Mouse (Mus musculus) monocyte, adult 2 months (primary cell): Measurements from ENCODE around the gene Lrrc17.
"Not testable (repeated sequence)": the region's sequence is repeated elsewhere in the genome, so short reads cannot be mapped to it uniquely, and the experiment has no call there.

Experiments used
- DNase-seq, 2 experiments: peaks; one replicate each; pipeline ENCODE4 v3.0.0; 2022; ENCODE audit warnings: low spot score in 2 of 2, low read depth in 1 of 2

The Lrrc17 gene

DNA sequence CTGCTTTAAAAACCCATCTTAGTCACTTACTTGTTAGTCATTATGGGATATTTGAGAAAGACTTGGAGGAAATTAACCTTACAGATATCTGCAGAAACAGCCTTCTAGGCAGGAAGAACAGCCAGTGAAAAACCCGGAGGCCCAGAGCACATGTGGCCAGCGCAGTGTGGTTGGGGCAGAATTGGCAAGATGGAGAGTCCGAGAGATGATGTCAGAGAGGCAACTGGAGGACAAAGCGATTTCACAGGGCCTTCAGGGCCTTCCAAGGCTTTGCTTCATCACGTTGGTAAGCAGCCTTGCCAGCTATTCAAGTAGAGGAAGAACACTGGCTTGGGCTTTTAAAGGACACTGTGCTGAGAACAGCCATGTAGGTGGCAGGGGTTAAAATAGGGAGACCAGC is 10.4 kb upstream of the Lrrc17 start:
- no peak for DNase-seq

DNA sequence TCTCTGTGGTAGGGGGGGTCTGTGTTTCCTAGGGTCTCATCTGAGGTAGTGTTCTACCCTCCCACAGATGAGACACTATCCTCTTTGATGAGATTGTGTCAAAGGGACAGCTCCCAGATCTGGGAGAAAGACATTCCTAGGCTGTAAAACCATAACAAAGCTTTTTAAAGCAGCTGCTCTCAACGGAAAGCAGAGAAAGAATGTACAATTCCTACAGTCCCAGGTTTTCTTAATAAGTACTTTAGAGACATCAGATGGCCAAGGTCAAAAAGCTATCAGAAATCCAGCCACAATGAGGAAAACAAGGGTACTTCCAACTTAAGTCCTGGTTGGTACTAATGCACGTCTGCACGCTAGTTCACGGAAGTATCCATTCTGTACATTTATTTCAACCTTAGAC is 1.1 kb upstream of the Lrrc17 start:
- DNase-seq, result no peak

DNA sequence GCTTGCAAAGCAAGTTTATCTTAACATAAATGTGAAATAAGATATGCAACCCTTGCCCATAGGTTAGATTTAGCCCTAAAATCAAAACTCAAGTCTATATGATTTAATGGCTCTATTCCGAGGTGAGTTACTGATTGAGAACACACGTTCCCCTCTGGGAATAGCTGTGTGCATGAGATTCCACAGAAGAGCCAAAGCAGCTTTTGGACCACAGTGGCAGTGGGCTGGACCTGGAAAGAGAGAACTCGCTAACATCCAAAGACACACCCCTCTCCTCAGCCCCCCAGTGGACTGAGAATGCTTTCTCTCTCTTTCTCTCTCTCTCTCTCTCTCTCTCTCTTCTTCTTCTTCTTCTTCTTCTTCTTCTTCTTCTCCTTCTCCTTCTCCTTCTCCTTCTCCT is 1.5 kb downstream of the Lrrc17 start:
- no peak for DNase-seq

DNA sequence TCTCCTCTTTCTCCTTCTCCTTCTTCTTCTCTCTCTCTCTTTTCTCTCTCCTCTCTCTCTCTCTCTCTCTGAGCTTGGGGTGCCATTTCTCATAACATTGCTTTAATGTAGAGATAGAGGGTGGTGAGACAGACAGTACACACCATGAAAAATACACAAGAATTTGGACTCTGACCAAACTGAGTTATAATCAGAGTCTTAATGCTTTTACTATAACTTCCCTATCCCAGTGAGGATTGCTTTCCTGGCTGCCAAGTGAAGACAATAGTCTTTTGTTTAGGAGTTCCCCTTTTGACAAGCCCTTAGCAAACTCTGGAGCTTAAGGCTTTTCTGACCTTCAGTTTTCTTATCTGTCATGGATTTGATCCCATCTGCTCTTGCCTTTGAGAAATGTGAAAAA is 1.9 kb downstream of the Lrrc17 start:
- no peak for DNase-seq

DNA sequence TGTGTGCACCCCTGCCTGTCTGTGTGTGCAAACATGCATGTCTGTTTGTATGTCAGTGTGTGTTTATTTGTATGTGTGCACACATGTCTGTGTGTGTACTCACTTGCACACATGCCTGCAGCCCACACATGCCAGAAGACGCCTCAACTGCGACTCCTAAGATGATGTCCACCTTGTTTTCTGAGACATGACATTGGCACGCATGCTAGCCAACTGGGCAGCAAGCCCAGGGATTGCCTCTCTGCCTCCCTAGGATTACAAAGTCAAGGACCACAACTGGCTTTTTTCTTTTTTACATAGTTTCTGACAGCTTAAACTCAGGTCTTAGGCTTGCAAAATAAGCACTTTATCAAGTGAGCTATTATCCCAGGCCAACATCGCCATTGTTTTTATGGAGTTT is 2.4 kb downstream of the Lrrc17 start:
- no peak for DNase-seq

DNA sequence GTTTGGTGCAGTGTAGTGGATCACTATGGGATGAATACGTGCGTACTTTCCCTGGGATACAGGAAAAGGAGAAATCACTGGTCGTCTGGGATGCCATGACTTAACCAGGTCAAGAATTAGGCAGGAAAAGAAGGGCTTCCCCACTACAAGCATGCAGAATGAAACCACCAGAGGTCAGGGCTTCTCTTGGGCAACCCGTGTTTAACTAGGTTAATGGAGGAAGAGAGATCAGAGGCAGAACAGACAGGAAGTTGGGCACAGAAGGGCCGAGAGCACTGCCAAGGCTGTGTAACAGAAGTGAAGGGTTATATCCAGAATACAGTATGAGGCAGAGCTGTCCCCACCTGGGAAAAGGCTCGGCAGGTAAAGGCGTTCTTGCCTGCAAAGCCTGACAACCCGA is 3.6 kb downstream of the Lrrc17 start:
- DNase-seq, result no peak

DNA sequence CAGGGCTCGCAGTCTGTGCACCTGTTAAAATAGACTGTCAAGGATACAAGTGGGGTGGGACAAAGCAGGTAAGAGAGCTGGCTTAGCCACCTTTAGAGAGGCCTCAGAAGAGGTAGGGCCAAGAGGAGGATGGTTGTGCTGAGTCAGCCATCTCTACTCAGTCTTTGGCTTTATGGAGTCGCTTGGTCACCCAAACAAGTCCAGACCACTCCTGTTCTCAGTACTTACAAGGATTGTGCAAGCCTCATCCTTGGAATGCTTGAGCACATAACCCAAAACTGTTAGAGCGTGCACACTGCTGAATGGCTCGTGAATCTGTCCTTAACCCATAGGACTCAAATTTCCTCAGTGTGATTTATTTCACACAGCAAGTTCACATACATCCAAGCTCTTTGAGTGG is 10.3 kb downstream of the Lrrc17 start:
- DNase-seq, result no peak

DNA sequence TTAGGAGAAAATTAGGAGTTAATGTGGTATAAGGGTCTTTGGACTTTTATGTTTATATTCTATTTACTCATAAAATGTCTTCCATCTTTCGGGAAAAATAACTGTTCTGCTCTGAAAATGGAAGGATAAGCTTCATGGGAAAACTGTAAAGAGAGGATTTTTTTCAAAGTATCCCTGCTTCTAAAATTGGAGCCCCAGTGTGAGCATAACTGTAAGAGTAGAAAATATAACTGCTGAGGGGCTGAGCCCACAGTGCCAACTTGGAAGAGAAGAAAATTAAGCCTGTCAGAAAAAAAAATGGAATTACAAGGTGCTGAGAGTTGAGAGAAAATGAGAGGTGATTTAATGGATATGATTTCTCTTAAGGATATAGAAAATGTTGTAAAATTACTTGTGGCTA is 11.4 kb downstream of the Lrrc17 start:
- no peak for DNase-seq

DNA sequence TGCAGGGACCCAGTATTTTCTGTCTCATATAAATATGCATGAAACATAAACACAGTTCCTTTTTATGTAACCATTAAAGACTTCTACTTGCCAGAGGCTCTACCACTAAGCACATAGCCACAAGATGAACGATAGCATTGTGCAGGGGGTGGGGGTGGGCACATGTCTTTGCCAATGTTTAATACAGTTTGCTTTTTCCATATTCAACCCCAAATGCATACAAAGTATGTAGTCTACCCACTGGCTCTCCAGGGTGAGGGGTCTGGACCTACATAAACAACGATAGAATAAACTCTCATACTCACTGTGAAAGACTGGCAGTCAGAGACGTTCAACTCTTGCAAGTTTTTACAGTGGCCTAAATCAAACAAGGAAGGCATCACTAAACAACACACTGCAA is 13.1 kb downstream of the Lrrc17 start:
- DNase-seq, result no peak

DNA sequence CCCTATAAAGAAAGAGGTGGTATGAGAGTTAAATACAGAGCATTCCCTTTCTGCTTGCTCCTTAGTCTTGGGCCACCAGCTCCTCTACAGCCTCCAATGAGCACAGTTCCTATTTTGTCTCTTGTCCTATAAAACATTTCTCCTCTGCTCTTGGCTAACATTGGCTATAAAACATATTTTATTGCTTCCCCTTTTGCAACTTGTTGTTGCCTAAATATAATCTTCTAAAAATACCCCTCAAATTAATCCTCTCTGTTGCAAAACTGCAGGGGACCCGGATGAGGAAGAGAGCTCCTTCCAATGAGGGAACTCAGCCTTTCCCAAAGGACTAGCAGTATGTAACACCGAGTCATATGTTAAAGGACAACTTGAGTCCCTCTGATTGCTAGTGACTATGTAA is 20.6 kb downstream of the Lrrc17 start:
- peak; percentile 51 to 67 for DNase-seq

DNA sequence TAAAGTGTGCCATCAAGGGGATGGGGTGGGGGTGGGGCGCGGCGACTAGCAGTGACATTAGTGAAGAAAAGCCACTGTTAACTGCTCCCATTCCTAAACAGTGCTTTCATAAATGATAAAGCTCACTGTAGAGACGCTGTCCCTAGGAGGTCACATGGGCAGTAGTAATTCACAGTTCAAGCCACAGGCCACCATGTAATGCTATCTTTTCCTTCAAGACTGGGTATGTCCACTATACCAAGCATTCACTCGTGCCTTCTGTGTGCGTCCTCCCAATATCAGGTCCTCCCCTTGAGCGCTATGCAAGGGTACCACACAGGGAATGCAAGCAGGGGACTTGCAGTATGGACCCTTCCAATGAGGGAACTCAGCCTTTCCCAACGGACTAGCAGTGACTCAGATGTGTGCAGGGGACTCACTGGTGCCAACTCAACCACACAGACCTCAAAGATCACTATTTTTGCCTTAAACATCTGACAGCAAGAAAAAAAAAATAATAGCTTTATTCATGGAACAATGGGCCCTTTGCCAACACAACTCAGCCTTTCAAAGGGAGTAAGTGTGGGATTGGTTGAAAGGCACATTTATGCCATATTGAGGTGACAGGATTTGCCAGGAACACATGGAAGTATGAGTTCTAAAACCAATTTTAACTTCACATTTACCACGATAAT is 22.2 kb downstream of the Lrrc17 start:
- DNase-seq, result no peak

DNA sequence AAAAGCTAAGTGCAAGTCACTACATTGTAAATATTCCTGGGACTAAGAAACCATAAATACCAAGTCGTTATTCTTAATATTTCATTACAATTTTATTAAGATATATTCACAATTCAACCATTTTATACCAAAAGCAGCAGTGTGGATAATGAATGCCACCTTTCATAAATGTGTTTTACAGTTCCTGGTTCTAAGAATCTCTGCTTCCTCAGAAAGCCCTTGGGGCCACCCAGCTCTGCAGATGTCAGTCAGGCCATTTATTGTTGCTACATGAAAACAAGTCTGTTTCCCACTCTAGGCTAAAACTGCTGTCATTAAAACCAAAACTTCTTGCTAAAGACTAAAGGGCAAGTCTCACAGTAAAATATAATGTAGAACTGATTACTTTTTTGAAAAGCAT is 24.4 kb downstream of the Lrrc17 start:
- no peak for DNase-seq

DNA sequence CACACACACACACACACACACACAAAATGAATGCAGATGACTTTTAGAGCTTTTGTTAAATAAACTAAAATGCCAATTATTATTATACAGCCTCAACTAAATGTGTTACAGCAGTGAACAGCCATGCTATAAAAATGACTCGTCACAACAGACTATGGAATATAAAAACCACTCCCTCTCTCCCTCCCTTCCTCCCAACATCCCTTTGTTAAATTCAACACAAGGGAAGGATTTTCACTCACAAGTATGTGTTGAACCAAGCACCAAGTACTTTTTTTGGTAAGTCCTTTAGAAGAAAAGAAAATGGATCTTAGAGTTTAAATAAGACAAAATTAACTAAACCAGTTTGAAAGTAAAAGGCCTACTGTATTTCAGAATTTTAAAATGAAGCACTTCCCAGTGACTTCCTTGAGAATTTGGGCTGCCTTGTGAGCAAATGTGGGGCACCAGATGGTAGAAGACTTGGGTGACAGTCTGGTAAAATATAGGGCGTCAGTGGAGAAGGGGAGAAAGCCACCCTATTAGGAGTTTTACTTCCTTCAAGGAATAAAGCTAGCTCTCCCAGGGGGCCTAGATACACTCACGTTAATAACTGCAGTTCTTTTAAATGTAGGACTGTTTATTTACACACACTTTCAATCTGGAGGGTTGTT is 29.5 kb downstream of the Lrrc17 start:
- DNase-seq, result no peak

DNA sequence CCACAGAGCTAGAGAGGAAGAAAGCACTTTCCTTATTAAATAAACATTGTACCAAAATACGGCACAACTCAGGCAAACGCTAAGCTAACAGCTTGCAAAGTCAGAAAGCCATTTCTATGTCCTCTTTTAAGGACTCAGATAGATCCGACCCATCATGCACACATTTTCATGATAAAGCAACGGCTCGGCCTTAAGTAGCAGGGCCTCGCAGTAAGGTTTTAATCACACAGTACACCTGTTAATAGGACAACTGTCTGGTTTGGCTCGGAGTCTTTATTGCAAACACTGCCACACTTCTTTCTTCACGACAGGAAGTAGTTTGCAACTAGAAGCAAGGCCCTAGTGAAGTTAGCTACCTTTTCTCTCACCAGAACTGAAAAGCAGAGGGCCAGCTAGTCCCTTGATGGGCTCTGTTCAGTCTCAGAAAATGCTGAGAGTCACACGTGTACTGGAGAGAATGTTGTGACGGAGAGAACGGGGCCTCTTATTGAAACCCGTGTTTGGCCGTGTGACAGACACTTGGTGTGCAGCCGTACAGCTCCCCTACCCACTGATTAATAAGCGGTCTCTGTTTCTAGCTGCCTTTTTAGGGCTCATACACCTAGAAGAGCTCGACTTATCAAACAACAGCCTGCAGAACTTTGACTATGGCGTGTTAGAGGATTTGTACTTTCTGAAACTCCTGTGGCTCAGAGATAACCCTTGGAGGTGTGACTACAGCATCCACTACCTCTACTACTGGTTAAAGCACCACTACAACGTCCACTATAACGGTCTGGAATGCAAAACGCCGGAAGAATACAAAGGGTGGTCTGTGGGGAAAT is 31.2 kb downstream of the Lrrc17 start:
- no peak for DNase-seq

DNA sequence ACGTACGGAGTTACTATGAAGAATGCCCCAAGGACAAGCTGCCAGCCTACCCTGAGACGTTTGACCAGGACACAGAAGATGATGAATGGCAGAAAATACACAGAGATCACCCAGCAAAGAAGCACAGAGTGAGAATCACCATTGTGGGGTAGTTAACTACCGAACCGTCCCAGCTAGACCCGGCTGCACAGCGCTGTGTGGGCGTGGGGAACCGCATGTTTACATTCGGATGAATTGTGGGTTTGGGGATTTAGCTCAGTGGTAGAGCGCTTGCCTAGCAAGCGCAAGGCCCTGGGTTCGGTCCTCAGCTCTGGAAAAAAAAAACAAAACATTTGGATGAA is 31.8 kb downstream of the Lrrc17 start:
- no peak for DNase-seq

DNA sequence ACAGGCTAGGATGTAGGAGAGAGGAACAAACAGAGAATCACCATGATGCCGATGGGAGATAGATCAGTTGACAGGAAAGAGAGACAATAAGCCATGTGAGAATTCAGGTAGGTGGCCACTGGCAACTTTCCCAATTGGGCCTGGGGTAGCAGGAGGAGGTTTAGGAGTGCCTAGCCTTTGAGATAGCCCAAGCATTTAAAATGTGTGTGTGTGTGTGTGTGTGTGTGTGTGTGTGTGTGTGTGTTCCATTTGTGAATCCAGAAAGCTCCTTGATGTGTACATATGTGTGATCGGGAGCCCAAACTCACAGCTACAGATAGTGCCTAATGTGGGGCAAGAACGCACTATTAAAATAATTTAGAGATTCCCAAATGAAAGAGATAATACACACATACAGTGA is 34.8 kb downstream of the Lrrc17 start:
- DNase-seq, result no peak

DNA sequence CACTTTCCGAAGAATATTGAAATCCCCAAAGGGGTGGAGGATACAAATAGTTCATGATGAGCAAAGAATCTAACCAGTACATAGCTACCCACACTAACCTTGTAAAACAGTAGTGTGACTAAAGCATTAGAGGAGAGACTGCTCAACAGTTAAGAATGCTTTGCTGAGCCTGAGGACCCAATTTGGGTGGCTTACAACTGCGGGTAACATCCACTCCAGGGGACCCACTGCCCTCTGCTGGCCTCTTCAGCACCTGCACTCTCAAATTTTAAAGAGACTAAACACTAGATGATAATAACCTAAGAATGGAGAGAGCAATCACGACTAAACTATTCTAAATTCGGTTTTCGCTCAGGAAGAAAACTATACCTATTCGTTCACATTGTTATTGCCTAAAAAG is 43.4 kb downstream of the Lrrc17 start:
- peak in 1 of 2 experiments; percentile 4 for DNase-seq

DNA sequence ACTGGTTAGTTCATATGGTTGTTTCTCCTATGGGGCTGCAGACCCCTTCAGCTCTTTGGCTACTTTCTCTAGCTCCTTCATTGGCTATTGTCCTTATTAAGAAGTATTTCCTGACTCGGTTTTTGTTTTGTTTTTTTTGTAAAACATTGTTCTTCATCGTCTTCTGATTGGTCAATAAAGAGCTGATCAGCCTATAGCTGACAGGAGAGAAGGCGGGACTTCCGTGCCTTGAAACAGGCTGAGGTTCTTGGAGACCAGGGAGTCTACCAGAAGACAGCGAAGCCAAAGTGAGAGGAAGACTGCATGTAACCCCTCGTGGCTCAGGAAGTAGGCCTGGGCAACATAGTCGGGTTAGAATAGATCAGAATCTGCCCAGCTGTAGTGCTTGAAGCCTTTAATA is 44.3 kb downstream of the Lrrc17 start:
- no peak for DNase-seq

DNA sequence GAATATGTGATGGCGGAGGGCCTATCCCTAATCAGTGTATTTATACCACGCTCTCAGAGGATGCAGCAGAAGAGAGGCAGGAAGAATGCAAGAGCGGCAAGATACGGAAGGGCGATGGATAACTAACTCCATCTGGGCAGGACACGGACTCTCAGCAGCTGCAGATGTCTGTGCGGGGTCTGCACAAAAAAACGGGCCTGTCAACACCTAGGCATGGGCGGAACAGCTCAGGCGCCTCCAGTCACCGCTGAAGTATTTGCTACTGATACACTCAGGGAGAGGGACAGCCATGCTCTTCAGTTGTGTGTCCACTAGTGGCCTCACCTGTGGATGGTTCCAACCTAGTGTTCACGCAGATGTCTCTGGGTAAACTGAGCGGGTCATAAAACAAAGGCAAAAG is 44.9 kb downstream of the Lrrc17 start:
- DNase-seq, result no peak

DNA sequence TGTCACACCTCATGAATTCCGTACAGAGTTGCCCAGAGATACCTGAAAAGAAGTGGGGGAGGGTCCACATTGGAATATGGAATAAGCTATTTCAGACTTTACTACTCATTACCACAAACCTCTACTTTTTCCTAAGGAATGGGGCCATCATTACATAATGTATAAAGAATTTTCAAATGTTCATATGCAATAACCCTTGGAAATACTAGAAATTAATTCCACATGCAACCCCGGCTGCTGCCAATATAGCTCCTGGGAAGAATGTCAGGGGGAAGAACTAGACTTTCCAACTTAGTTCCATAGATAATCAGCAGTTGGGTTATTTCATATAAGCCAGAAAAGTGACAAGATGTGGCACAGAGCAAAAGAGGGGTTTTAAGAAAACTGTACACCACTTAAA is 48.7 kb downstream of the Lrrc17 start:
- no peak for DNase-seq

DNA sequence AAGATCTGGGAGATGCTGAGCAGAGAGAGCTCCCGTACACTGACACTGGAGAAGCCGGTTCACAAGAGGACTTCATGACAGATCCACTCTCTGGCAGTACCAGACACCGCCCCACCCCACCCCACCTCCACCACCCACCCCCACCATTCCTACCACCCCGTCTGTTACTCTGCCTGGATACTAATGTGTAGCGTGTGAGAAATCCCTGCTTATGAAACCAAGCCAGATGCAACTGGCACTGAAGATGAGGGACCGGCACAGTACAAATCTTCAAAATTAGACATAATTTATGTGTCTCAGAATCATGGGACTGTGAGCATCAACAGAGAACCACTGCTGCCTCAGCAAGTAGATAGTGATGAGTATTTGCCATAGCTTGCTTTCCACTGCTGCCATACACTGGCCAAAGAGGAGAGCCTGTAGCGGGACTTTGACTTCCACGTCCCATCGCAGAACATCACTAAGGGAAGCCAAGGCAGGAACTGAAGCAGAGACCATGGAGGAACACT is 49.9 kb downstream of the Lrrc17 start:
- no peak for DNase-seq

DNA sequence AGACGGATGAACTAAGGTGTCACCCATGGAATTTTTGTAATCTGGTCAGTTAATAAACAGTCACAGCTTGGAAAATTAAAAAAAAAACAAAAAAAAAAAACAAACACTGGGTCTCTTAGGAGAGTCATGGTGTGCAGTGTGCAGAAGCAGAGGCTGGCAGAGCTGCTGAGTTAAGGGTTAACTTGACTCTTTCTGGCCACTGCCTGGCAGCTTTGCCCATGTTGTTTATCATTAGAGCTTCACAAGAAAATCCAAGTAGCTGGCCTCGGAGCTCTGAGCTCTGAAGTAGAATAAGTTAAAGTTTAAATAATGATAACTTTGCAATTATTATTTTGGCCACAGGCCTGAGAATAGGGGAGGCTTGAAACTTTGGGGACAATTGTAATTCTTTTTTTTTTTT is 56.2 kb downstream of the Lrrc17 start:
- DNase-seq, result not testable (repeated sequence)
